Mouse (Mus musculus) heart, adult 9 months (tissue): ENCODE results near the gene Alkbh2.

Experiments
- DNase-seq, 2 experiments: peaks; one replicate each; pipeline ENCODE4 v3.0.0; 2022; ENCODE audit warnings: low spot score in 2 of 2

The Alkbh2 gene

DNA sequence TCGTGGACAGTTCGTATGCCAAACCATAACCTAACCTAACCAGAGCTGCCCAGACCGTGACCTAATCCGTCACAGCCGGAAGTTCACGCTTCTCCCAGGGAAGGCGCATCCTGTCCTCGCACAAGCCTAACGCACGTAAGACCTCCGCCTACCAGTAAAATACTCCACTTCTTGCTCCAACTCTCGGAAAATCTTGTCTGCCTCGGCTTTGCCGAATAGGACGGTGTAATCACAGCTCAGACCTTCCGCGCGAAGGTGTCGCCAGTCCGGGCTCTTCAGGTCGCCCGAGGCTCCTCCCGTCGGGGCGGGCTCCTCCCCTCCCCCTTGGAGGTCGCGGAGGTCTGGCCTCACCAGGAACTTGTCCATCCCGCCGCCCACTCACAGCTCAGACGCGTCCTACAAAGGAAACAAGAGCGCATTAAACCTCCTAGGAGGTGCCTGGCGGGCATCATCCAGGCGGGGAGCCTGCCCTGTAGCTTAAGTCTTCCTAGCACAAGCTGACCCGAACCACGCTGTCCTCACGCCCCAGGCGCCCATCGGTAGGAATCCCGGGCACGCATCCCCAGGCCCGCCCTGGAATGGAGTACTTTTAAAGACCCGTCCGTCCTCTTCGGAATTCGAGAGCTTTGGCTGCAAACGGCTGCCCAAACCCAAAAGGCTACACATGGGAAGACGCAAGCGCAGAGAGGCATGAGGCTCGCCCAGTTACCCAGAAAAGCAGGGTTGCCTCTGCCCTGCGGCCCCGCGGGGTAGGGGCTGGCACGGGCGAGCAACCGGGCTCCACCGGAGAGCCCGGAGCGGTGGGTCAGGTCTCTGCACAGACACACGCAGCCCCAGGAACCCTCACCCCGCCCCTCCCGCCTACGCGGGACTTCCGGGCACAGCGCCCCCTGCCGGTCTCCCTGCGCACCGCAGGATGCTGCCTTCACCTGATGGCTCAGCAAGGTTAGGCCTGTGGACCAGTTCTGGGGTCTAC lies at the start of gene Alkbh2:
Alkbh2 (minus strand) TSS at position 845 of the 976 bp plus-strand sequence.
- DNase-seq, result peak; percentile 70 to 75

- DNase-seq, result no peak
These were observed 48.8 kb upstream of the Alkbh2 start for GRCm38 (mm10) chr5:114176548-114177400.

DNA sequence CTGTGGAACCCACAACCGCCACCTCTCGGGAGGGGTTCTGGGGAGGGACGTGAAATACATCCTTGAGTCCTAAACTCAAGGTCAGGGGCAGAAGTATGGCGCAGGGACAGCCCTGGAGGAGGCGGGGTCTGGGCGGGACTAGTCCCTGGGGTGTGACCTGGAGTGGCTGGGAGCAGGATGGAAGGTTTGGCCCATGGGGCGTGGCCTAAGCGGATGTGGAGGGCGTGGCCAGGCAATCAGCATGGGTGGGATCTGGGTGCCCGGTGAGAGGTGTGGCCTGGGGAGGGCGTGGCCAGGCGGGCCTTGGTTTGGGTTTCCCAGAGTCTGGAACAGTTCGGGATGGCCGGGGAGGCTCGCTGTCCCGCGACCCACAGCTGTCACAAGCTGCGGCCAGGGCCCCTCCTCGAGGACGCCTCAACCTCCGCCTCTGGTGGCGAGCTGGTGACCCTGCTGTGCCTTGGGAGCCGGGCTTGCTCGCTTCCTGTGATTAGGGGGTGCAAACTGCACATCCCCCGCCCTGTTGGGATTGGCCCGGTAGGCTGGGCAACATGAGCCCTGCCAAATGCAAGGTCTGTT lies 47.7 kb upstream of the Alkbh2 start:
- DNase-seq, result peak; percentile 97 to 98

DNA sequence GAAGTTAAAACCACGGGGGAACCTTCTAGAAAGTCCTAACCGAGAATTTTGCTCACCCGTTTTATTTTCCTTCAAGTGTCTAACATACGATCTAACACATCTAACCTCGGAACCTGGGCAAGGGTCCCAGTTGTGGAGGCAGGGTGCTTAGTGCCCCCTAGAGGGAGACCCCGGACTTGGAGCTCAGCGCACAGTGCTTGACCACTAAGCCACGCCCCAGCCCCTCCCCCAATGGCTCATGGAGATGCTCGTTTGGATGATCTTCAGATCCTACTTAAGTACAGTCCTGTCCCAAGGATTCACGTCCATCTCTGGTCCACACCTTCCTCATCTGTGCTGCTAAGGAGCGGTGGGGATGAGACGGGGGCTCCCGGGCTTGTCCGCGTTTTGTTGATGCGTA lies 46.6 kb upstream of the Alkbh2 start:
- DNase-seq, result peak in 1 of 2 experiments; percentile 49

- no peak for DNase-seq
These were observed 46.0 kb upstream of the Alkbh2 start for GRCm38 (mm10) chr5:114173877-114174581.

GRCm38 (mm10) chr5:114173458-114173857 lies 45.4 kb upstream of the Alkbh2 start:
- no peak for DNase-seq

DNA sequence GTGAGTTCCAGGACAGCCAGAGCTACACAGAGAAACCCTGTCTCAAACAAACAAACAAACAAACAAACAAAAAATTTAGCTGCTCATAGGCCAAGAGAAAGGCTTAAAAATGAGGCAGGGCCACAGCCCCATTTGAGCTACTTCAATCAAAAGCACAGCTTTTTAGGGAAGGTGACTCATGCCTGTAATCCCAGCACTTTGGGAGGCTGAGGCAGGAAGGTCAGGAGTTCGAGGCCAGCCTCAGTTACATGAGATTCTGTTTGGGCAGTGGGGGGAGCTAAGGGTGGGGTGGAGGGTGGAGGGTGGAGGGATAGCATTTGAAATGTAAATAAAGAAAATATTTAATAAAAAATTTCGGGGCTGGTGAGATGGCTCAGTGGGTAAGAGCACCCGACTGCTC lies 44.9 kb upstream of the Alkbh2 start:
- DNase-seq, result no peak

DNA sequence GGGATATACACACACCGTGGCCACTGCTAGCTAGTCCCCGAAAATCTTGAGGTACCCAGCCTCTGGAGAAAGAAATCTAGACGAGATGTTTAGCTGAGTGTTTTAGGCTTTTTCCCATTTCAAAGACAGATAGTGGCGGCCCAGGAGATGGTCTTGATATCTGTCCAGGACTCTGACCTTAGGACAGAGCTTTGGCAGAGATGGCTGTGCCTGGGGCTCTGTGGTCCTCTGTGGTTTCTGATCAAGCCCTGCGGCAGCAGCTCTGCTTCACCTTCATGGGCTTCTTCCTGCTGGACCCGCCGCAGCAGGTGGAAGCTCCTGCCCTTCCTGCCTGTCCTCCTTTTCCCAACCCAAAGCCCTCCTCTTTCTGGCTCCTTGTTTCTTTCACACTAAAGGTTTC lies 42.3 kb upstream of the Alkbh2 start:
- no peak for DNase-seq

- DNase-seq, result no peak
These were observed 35.2 kb upstream of the Alkbh2 start for GRCm38 (mm10) chr5:114163117-114163696.

- DNase-seq, result no peak
These were observed 34.2 kb upstream of the Alkbh2 start for GRCm38 (mm10) chr5:114162106-114162815.

DNA sequence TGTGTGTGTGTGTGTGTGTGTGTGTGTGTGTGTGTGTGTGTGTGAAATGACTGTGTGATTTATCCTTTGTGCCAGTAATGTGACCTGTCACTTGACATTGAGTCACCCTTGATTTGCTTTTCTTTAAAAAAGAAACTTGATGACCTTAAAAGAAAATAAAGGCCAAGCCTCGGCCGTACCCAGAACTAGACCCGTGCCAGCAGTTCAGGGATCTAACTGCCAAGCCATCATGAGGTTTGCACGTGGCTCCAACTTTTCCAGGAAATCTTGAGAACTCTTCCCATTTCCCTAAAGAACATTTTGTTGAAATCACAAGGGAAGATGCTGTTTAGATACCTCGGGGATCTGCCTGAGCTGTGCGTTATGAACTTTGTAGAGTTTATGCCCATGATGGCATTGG lies 33.4 kb upstream of the Alkbh2 start:
- no peak for DNase-seq

- DNase-seq, result no peak
These were observed 29.2 kb upstream of the Alkbh2 start for GRCm38 (mm10) chr5:114157236-114157635.

- DNase-seq, result peak in 1 of 2 experiments; percentile 56
These were observed 27.3 kb upstream of the Alkbh2 start for GRCm38 (mm10) chr5:114155168-114155933.

- DNase-seq, result no peak
These were observed 26.7 kb upstream of the Alkbh2 start for GRCm38 (mm10) chr5:114154765-114155164.

- no peak for DNase-seq
These were observed 25.5 kb upstream of the Alkbh2 start for GRCm38 (mm10) chr5:114153490-114153889.

DNA sequence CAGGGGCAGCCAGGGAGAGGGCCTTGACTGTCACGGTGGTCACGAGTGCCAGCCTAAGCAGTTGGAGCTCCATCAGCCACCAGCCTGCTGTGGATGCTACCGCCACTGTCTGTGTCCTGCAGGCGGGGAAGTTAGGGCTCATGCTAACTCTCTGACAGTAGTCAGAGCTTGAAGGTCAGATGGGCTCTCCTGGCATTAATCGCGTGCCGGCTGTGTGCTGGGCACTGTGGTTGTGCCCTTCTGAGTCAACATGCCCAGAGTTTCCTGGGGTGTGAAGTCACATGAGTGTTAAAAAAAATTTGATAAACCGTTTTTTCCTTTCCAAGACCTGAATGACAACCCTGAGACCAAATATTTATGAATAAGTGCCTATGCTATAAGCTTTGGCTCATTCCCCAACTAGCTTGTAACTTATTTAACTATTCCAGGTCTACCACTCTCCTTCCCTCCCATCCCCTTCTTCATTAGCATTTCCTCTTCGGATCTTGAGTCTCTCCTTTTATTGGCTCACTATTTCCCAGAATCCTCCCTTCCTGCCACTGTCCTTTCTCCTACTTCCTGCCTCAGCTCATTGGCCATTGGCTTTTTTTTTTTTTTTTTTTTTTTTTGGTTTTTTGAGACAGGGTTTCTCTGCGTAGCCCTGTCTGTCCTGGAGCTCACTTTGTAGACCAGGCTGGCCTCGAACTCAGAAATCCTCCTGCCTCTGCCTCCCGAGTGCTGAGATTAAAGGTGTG lies 24.5 kb upstream of the Alkbh2 start:
- no peak for DNase-seq

DNA sequence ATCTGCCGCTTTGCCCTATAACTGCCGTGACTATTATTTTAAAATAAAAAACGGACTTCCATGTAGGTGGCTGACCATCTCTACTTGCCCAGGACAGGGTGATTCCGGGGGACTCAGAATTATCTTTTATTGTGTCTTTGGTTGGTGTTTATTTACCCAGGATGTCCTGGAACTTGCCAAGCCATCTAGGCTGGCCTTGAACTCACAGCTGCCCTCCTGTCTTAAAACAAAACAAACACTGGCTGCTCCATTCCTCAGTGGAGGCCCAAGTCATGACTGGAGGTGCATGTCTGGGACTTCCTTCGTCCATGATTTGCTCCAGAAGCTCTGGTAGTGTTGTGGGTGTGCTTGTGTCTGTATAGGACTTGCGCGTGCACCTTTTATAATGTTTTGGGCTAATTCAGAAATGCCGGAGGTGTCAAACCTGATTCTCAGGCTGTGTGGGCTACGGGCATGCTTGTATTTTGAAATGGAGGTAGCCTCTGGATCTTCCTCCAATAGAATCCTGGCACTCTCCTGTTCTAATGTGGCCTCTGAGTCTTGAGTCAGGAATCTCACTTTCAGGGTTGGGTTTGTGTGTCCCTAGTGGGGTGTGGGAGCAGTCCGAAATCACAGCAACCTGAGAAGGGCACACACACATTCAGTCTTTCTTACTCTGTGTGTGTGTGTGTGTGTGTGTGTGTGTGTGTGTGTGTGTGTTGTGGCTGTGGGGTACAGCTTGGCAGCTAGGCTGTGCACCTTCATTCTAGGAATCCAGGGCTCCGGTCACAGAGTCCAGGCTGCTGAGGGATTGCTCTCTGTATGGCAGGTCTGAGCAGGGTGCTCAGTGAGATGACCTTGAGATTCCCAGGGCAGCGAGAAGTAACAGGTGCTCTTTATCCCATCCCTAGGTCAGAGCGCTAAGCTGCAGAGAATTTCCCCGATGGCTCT lies 19.3 kb upstream of the Alkbh2 start:
- no peak for DNase-seq
